Mouse (Mus musculus) lung, embryonic 16.5 days (tissue): Measurements from ENCODE around the gene Palm2. TPM values are rescaled to one million over a fixed set of nuclear protein-coding genes. Genes with fewer than 3 reads are reported as not detected.

Source experiments
- ATAC-seq: fragments of 200-750 bp; cut with Nextera tagmentation; 2 replicates; pipeline ENCODE4 v1.8.0; 2017; ENCODE audit warnings: low read depth, mild to moderate bottlenecking, moderate library complexity
- H3K27ac ChIP-seq: fragments of 300-500 bp; sonication (generic); 2 replicates; pipeline ENCODE4 v1.5.1; 2014; ENCODE audit warnings: mild to moderate bottlenecking, control low read depth, low read length
- H3K27me3 ChIP-seq: fragments of 300-500 bp; sonication (generic); 2 replicates; pipeline ENCODE4 v1.6.1; 2014; ENCODE audit warnings: low read depth, low read length, mixed read lengths; ENCODE audit not compliant: control insufficient read depth, insufficient read depth
- H3K36me3 ChIP-seq: fragments of 300-500 bp; sonication (generic); 2 replicates; pipeline ENCODE4 v1.6.1; 2014; ENCODE audit warnings: low read length; ENCODE audit not compliant: control insufficient read depth, insufficient read depth
- H3K4me1 ChIP-seq: fragments of 300-500 bp; sonication (generic); replicated peaks from 2 replicates; pipeline ENCODE4 v1.6.1; 2014; ENCODE audit warnings: low read length, mixed read lengths; ENCODE audit not compliant: control insufficient read depth, insufficient read depth
- H3K4me2 ChIP-seq: fragments of 300-500 bp; sonication (generic); 2 replicates; pipeline ENCODE4 v1.6.1; 2014; ENCODE audit warnings: low read depth, low read length, control low read depth
- H3K4me3 ChIP-seq: fragments of 300-500 bp; sonication (generic); 2 replicates; pipeline ENCODE4 v1.5.1; 2014; ENCODE audit warnings: mild to moderate bottlenecking, low read length, control low read depth
- H3K9ac ChIP-seq: fragments of 300-500 bp; sonication (generic); 2 replicates; pipeline ENCODE4 v1.6.1; 2014; ENCODE audit warnings: low read length, control low read depth
- H3K9me3 ChIP-seq: fragments of 300-500 bp; sonication (generic); 2 replicates; pipeline ENCODE4 v1.6.1; 2016; ENCODE audit warnings: low read length; ENCODE audit not compliant: control insufficient read depth
- WGBS: fragments of 180-500 bp; shearing (Covaris S2); extraction: QIAGEN DNeasy Blood & Tissue Kit; methylation state at CpG from one replicate; pipeline ENCODE4 v1.1.7; 2014; 5-methylcytosine and 5-hydroxymethylcytosine counted together
- polyA plus RNA-seq: library from polyadenylated mRNA; unstranded; fragments of >200 nt; fragmentation: Nextera tagmentation; extraction: Ambion mirVana; gene quantifications from 2 replicates; pipeline ENCODE4 v1.2.1, GENCODE M21; 2015

Gene Palm2
- polyA plus RNA-seq, 1 experiment from 2014 or later: 5.9 TPM

DNA sequence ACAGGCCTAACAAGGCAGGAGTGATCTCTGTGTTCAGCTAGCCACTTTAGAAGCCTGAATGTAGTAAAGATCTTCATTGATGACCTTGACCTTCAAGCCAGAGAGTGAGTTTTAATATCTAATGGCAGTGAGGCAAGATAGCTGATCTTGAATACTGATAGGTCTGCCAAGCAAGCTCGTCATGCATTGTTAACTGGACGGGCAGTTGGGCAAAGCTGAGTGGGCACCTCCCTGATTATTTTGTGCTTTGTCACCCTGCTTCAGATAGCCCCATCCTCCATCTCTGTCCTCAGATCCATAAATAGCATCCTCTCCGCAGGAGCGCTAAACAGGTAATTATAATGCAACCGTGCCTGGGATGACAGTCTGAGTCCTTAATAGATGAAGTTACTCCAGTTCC, 198.3 kb downstream of the Palm2 start:
- H3K4me3 ChIP-seq: no peak overlapping the region
- 78% methylated on average over 5 of the region's 5 CpGs for WGBS
- H3K27me3 ChIP-seq: no peaks in the 10 kb centered on the region
- H3K36me3 ChIP-seq: no peaks in the 10 kb centered on the region
- no peak overlapping the region for H3K4me2 ChIP-seq
- peaks cover 14% of the 10 kb centered on the region for H3K4me1 ChIP-seq
- no peak overlapping the region for H3K27ac ChIP-seq
- no peak overlapping the region for H3K9ac ChIP-seq
- H3K9me3 ChIP-seq: no peaks in the 10 kb centered on the region
- no peak for ATAC-seq

DNA sequence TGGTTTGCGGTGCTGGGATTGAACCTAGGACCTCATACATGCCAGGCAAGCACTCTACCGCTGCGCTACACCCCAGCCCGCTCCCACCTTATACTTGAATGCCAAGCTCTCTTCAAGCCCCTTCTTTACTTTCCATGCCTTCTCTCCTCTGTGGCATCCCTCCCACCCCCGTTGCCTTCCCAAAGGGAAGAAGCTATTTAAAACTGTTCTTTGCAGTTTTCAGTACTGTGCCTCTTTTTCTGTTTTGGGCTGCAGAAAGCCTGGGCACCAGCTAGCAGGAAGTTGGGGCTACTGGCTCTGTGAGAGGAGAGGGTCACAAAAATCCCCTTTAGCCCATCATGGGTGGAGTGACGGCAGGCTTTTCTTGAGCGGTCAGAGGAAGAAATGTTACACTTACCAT, 199.0 kb downstream of the Palm2 start:
- peaks cover 18% of the 10 kb centered on the region for H3K4me1 ChIP-seq
- H3K4me2 ChIP-seq: no peak overlapping the region
- H3K27me3 ChIP-seq: no peaks in the 10 kb centered on the region
- ATAC-seq: no peak
- 79% methylated on average over 7 of the region's 7 CpGs for WGBS
- H3K36me3 ChIP-seq: no peaks in the 10 kb centered on the region
- H3K27ac ChIP-seq: no peak overlapping the region
- H3K4me3 ChIP-seq: no peak overlapping the region
- H3K9me3 ChIP-seq: no peaks in the 10 kb centered on the region
- H3K9ac ChIP-seq: no peak overlapping the region

DNA sequence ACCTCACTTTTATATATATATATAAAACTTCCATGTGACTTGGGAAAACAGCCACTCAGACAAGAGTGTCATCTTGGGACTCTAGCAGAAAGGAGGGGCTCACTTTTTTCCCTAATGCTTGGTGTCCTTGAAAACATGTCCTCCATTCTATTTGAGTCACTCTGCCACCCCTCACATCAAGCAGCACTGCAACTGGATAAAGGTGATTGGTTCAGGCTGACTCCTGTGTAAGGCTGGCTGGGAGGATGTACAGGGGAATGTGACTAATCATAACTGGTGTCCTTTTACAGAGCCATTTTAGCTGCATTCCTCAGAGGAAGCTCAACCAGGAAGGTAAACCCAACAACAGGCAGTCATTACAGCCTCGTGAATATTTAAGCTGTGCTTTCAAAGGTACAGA, 200.9 kb downstream of the Palm2 start:
- no peak for ATAC-seq
- no peaks in the 10 kb centered on the region for H3K9me3 ChIP-seq
- H3K27ac ChIP-seq: no peak overlapping the region
- no peak overlapping the region for H3K4me2 ChIP-seq
- no peak overlapping the region for H3K4me3 ChIP-seq
- no peaks in the 10 kb centered on the region for H3K27me3 ChIP-seq
- H3K4me1 ChIP-seq: peaks cover 22% of the 10 kb centered on the region
- no peak overlapping the region for H3K9ac ChIP-seq
- no peaks in the 10 kb centered on the region for H3K36me3 ChIP-seq
- 72% methylated on average over 1 of the region's 1 CpGs for WGBS

DNA sequence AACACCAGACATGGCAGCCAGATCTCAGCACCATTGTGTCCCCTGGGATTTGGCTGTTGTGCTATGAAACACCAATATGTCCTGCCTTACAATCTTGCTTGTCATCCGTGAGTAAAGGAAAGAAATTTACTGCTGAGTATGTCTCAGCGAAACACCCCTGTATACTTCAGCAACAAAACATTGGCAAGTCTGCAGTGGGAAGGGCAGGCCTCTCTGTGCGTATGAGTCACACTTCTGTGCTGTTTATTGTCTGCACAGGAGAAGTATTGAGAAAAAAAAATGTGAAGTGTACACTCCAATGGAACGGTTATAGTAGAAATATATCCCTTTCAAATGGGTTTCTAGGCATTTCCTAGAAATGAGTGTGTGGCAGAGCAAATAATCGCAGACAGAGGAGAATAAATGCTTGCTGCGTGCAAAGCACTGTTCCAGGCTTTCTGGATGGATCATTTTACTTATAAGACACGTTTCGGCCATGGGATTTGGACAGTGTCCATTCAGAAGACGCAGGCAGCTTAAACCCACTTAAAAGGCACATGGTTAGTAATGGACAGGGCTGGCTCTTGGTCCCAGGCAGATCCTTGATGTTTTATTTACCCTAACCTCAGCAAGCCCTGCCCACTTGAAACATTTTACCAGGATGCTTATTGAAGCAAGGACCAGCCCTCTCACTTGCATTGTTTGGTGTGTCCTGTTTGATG, 202.9 kb downstream of the Palm2 start:
- Histone ChIP-seq H3K4me2 (no peak overlapping the region), H3K27me3 (no peaks in the 10 kb centered on the region), H3K4me1 (peaks cover 19% of the 10 kb centered on the region), H3K27ac (no peak overlapping the region), H3K9ac (no peak overlapping the region), H3K4me3 (no peak overlapping the region), H3K36me3 (no peaks in the 10 kb centered on the region), H3K9me3 (no peaks in the 10 kb centered on the region)
- ATAC-seq: peak; percentile 64
- 44% methylated on average over 9 of the region's 9 CpGs for WGBS

DNA sequence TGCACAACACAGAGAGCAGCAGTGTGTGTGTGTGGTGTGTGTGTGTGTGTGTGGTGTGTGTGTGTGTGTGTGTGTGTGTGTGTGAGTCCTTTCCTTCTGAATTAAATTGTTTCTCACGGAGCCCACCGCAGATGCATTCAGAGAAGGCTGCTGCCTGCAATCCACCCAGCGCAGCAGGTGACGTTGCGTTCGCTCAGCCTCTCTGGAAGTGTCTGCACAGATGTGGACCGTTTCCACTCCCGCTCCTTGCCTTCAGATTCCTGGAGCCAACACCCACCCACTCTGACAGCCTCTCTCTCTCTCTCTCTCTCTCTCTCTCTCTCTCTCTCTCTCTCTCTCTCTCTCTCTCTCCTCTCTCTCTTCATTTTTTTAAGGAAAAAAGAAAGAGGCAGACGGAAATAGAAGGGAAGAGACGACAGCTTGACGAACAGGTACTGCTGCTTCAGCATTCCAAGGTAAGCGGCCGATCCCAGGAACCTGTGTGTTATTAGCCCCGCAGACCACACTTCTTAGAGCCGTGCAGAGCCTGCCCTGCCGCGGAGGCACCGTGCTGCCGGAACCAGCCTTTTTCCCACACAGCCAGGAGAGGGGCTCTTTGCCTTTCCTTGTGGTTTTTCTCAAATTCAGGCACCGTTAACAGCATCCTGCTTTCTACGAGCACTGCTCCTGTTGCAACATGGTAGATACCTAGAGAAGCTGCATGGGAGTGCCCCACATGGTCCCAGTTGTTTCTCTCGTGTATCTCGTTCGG, 203.8 kb downstream of the Palm2 start:
- 28% methylated on average over 23 of the region's 24 CpGs for WGBS
- Histone ChIP-seq H3K36me3 (no peaks in the 10 kb centered on the region), H3K9ac (no peak overlapping the region), H3K4me3 (peak overlapping the region; percentile 25), H3K27ac (no peak overlapping the region), H3K4me2 (peak overlapping the region; percentile 56), H3K9me3 (no peaks in the 10 kb centered on the region), H3K4me1 (peaks cover 19% of the 10 kb centered on the region), H3K27me3 (no peaks in the 10 kb centered on the region)
- peak; percentile 63 for ATAC-seq

DNA sequence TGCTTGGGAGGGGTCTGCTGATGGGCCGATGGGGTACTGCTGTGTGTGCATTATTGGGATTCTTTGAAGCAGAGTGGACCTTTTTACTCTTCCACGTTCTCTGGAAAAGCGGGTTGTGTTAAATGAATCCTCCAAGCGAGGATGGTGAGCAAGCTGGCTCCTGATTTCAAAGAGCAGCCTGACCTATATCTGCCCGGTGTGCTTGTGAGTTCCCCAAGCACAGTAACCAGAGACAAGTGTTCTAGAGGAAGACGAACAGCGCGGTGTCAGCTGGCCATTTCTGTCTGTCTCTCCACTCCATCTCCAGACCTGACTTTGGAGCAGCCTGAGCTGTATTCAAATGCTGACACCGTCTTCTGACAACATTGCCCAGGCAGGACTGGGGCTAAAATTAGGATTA, 204.9 kb downstream of the Palm2 start:
- Histone ChIP-seq H3K4me1 (peaks cover 19% of the 10 kb centered on the region), H3K27ac (no peak overlapping the region), H3K4me2 (no peak overlapping the region), H3K36me3 (no peaks in the 10 kb centered on the region), H3K4me3 (no peak overlapping the region), H3K9ac (no peak overlapping the region), H3K27me3 (no peaks in the 10 kb centered on the region), H3K9me3 (no peaks in the 10 kb centered on the region)
- 81% methylated on average over 9 of the region's 9 CpGs for WGBS
- ATAC-seq: no peak

DNA sequence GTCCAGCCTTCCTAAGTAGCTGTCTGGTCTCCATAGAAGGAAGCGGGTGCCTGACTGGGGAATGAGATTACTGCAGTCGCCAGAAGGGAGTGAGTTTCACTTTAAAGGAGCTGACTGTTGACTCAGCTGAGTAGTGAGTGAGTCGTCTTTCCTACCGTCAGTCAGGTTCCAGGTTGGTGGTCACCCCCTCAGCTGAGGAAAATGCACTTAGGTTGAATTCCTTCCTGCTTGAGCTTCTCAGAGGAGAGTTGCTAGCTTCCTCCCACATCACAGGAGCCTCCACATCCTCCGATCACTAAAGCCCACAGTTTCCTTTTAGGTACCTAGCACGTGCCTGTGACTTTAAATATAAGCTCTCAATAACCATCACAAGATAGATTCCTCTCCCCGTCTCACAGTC, 206.2 kb downstream of the Palm2 start:
- H3K4me2 ChIP-seq: peak overlapping the region; percentile 30
- no peaks in the 10 kb centered on the region for H3K27me3 ChIP-seq
- H3K9me3 ChIP-seq: no peaks in the 10 kb centered on the region
- 25% methylated on average over 7 of the region's 7 CpGs for WGBS
- H3K9ac ChIP-seq: no peak overlapping the region
- peak; percentile 29; the same call in 1 of the 2 replicates for ATAC-seq
- H3K4me1 ChIP-seq: peaks cover 19% of the 10 kb centered on the region
- H3K4me3 ChIP-seq: no peak overlapping the region
- no peak overlapping the region for H3K27ac ChIP-seq
- no peaks in the 10 kb centered on the region for H3K36me3 ChIP-seq

DNA sequence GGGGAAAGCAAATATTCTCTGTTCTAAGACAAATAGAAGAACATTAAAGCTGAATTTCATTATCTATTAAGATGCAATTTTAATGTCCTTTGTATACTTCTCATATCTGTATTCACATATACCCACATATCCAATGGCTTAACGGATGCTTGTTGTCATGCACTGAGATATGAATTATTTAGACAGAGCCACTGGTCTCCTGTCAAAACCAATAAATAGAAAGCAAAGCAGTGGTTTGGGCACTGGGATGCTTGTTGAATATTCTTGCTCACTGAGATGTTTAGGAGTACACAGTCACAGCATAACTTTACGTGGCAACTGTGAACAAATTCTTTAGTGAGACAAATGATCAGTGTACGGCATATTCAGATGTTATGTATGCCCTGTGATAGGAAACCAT, 206.9 kb downstream of the Palm2 start:
- Histone ChIP-seq H3K4me2 (no peak overlapping the region), H3K4me1 (peaks cover 19% of the 10 kb centered on the region), H3K4me3 (no peak overlapping the region), H3K27me3 (no peaks in the 10 kb centered on the region), H3K27ac (no peak overlapping the region), H3K9ac (no peak overlapping the region), H3K36me3 (no peaks in the 10 kb centered on the region), H3K9me3 (no peaks in the 10 kb centered on the region)
- ATAC-seq: no peak
- 84% methylated on average over 3 of the region's 3 CpGs for WGBS

DNA sequence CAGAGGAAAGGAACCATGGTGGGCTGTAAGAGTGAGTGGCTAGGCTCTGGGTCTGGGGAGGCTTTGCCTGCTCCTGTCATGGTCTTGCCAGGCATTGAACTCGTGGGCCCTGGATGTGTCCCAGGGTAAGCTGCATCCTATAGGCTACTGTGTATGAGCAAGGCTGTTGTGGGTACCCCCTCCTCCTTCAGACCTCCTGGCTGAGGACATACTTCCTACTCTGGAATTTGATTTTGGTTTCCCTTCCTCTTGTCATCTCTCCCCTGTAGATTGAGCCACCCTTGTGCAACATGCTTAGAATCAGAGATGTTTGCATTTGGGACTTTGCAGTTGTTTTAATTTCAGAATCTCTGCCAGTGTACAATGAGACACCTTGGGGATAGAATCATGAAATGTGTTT, 216.9 kb downstream of the Palm2 start:
- Histone ChIP-seq H3K4me1 (no peaks in the 10 kb centered on the region), H3K9me3 (no peaks in the 10 kb centered on the region), H3K4me2 (no peak overlapping the region), H3K27ac (no peak overlapping the region), H3K4me3 (no peak overlapping the region), H3K9ac (no peak overlapping the region), H3K36me3 (peaks cover 5% of the 10 kb centered on the region; the same call in 1 of the 2 replicates), H3K27me3 (no peaks in the 10 kb centered on the region)
- WGBS: 70% methylated on average over 1 of the region's 1 CpGs
- ATAC-seq: no peak
